Mouse (Mus musculus): ENCODE data around the gene Grap.
"Not testable (repeated sequence)": the region's sequence is repeated elsewhere in the genome, so short reads cannot be mapped to it uniquely, and the experiment has no call there.

Grap gene

DNA sequence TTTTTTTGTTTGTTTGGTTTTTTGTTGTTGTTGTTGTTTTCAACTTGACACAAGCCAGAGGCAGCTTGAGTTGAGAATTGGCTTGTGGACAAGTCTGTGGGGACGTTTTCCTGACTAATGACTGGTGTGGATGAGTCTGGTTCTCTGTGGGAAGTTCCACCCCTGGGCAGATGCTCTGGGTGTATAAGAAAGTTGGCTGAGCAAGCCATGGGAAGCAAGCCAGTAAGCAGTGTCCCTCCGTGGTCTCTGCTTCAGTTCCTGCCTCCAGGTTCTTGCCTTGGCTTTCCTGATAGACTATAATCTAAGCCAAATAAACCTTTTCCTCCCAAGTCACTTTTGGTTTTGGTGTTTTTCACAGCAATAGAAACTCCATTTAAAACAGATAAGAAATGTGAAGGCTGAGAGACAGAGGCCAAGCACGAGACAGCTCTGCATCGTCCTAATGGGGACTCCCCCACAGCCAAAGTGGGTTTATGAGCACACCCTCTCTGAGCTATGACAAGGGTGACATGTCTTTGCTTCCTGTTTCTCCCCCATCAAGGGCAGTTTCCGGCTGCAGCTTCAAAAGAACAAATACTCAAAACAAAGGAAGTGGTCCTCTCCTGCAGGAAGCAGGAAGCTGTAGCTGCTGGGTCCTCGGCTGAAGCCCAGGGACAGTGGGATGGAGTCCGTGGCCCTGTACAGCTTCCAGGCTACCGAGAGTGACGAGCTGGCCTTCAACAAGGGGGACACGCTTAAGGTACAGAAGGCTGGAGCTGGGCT lies at the start of gene Grap:
TSS of gene Grap (plus strand) at position 580 of the 762 bp plus-strand sequence.
- DNase-seq (ENCODE audit: low spot score in 2 of 2) = no peak

DNA sequence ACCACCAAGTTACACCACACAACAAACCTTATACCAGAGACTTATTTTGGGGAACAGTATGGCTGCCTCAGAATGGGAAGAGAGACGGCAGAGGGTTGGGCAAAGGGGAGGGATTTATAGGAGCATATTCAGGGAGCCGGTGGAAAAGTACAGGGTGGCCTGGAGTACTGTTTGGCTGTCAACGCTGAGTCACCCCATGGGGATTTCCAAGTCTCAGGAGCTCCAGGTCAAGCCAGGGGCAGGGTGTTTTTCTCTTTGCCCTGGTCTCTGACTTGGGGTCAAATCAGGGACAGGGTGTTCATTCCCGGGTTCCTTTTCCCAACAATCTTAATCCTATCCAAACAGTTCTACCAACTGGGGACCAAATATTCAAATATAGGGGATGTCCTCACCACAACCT lies 45.0 kb upstream of the Grap start:
- DNase-seq (ENCODE audit: low spot score in 2 of 2) = no peak

DNA sequence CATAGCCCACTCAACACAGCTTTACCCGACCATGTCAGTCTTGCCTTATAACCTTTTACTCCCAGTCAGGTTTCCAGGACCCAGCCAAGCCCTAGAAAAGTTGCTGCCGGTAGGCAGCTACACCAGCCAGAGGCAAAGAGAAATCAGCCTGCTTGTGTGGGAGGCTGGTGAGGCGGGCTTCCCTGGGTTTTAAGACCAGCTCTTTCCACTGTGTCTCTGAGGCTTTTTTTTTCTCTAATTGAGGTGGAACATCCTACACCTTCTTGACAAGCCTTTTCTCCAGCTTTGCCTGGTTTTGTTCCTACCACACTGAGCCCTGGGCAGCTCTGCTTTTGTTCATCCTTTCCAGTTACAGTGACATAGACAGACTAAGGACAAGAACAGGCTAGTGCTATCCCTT lies 41.9 kb upstream of the Grap start:
- peak; percentile 31 to 32 for DNase-seq (ENCODE audit: low spot score in 2 of 2)

- no peak for DNase-seq (ENCODE audit: low spot score in 2 of 2)
Measured at GRCm38 (mm10) chr11:61612116-61612635, 40.9 kb upstream of the Grap start.

DNA sequence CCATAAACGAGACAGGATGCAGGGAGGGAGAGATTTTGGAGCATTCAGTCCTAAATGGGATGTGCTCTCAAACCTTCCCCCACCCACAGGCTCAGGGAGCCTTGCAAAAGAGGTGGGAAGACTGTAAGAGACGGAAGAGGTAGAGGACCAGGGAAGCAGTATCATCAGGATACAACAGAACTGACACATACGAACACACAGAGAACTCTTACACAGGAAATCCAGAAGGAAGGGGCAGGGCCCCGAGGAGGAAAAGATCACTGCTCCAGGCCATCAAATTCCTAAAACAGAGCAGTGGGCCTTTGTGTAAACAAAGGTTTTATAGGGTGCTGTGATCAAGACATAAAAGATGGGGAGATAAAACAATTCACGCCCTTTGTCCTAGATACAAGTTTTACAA lies 38.7 kb upstream of the Grap start:
- DNase-seq (ENCODE audit: low spot score in 2 of 2) = no peak

DNA sequence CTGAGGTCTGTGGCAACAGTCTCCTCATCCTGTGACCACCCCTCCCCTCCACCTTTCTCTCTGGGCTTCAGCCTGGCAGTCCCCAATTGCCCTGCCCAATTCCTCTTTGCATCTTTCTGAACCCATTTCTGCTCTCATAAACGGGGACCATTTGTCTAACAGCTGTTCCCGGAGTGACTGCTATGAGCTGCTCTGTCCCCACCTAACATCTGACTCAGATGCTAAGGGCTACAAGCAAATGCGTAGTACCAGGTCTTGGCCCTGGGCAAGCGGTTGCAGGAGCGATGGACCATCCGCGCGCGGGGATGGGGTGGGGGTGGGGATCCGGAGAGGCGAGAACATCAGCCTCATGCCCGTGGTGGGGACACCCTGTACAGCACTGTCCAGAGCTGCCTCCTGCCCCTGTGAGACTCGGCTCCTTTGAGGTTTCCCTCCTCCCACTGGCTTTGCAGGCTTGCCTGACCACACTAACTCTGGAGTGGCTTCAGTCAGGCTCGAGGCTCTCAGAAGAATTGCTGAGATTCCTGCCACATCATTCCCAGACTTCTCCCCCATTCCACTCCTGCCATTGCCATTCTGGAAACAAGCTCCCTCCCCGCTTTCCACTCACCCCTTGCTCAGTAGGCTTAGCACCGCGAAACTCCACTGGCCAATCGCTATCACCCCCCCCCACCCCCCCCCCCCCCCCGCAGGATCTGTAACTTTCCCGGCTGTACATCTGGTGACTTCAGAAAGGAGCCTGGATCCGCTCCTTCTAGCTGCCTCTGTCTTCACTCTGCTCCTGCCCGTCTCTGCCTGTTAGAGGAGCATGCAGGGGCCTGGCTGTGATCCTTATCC lies 37.2 kb upstream of the Grap start:
- DNase-seq (ENCODE audit: low spot score in 2 of 2) = peak; percentile 8 to 13

- peak in 1 of 2 experiments; percentile 16 for DNase-seq (ENCODE audit: low spot score in 2 of 2)
Measured at GRCm38 (mm10) chr11:61616523-61617292, 36.4 kb upstream of the Grap start.

GRCm38 (mm10) chr11:61617293-61617975 lies 35.6 kb upstream of the Grap start:
- DNase-seq (ENCODE audit: low spot score in 2 of 2) = no peak

DNA sequence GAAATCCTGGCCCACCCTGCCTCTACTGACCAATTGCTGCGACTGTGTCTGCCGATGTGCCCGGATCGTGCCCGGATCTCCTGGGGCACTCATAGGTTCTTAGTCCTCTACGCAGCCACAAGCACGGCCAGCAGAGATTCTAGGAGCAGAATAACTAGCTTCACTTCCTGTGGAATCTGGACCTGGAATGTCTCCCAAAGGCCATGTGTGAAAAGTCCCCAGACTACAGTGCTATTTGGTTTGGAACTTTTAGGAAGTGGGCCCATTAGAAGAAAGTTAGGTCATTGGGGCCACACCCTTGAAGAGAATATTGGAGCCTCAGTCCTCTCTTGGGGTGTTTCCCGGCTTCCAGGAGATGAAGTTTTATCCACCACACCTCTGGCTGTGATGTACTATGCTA lies 34.9 kb upstream of the Grap start:
- DNase-seq (ENCODE audit: low spot score in 2 of 2) = no peak

- DNase-seq (ENCODE audit: low spot score in 2 of 2) = no peak
Measured at GRCm38 (mm10) chr11:61618571-61618970, 34.5 kb upstream of the Grap start.

- no peak for DNase-seq (ENCODE audit: low spot score in 2 of 2)
Measured at GRCm38 (mm10) chr11:61619356-61619755, 33.7 kb upstream of the Grap start.

- peak; percentile 76 for DNase-seq (ENCODE audit: low spot score in 2 of 2)
Measured at GRCm38 (mm10) chr11:61619791-61620241, 33.2 kb upstream of the Grap start.

GRCm38 (mm10) chr11:61620254-61620670 lies 32.8 kb upstream of the Grap start:
- peak; percentile 84 to 86 for DNase-seq (ENCODE audit: low spot score in 2 of 2)

GRCm38 (mm10) chr11:61620762-61621161 lies 32.3 kb upstream of the Grap start:
- DNase-seq (ENCODE audit: low spot score in 2 of 2) = no peak

GRCm38 (mm10) chr11:61625136-61625535 lies 27.9 kb upstream of the Grap start:
- DNase-seq (ENCODE audit: low spot score in 2 of 2) = peak in 1 of 2 experiments; percentile 11

DNA sequence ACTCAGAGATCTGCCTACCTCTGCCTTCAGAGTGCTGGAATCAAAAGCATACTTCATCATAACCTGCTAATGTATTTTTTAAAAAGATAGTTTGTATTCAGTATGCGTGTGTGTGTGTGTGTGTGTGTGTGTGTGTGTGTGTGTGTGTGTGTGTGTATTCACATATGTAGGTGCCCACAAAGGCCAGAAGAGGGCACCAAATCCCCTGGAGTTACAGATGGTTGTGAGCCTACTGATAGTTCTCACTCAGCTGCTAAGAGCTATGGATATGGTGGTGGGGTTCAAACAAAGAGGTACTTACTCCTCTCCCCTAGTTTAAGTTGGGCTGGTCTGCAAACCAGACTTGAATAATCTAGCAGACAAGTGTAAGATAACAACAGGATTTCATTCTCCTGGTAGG lies 26.6 kb upstream of the Grap start:
- no peak for DNase-seq (ENCODE audit: low spot score in 2 of 2)

DNA sequence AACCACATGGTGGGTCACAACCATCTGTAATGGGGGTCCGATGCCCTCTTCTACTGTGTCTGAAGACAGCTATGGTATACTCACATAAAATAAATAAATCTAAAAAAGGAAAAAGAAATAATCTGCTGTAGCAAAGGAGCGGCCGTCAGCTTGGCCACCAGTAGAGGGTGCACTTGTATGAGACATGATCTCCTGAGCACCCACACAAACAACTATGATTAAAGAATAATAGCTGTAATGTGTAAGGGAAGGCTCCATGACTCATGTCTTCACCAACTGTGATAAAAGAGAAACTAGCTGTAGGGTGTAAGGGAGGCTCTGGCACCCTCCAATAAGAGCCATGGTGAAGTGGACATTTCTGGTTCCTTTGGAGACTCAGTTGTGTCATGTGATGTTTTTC lies 23.4 kb upstream of the Grap start:
- no peak for DNase-seq (ENCODE audit: low spot score in 2 of 2)

DNA sequence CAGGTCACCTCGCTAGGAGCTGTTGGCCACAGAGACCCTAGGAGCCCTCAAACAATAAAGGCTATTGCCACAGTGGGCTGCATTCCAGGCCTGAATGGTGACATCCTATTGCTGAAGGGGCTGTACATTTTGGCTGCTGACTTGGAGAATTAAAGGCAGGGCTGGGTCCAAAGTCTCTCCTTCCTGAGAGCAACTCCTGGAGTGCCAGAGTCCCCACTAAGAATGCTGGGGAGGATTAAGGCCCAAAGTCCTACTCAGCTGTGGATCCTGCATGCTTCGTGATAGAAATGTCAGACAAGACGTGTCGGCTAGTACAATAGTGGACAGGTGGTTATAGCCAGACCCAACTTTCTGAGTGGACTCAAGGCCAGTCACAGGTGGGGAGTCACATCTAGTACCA lies 16.8 kb upstream of the Grap start:
- DNase-seq (ENCODE audit: low spot score in 2 of 2) = not testable (repeated sequence)

DNA sequence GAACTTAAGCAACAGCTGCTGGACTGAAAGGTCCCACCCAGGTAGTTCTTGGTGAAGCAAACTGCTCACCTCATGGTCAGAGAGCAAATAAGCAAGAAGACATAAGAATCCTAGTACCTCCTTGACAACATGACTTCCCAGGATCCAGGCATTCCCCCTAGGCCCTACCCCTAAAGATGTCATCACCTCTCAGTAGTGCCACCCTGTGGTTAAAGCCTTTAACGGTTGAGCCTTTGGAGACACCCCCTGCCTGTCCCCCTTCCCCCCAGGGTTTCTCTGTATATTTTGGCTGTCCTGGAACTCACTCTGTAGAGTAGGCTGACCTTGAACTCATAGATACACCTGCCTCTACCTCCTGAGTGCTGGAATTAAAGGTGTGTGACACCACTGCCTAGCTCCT lies 15.7 kb upstream of the Grap start:
- DNase-seq (ENCODE audit: low spot score in 2 of 2) = no peak

DNA sequence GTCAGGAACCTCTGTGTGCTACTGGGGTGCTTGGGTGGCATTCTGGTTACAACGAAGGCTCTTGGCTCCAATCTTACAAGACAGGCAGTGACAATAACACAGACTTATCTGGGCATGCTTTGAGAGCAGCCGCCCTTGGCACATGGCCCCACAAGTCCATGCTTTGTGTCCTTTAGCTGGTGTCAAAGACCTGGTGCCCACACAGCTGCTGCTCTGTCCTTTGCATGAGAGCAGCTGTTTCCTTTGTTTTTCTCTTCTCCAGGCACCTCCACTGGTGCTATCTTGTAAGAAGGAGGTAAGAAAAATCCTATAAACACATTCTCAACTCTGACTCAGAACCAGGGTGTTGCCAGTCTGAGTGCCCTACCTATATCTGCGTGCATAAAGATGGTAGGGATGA lies 15.2 kb upstream of the Grap start:
- DNase-seq (ENCODE audit: low spot score in 2 of 2) = no peak

Measured in right cerebral cortex, adult 2 months (tissue).